12 mouse cellular contexts compared by ENCODE assay signal in the genomic region with DNA sequence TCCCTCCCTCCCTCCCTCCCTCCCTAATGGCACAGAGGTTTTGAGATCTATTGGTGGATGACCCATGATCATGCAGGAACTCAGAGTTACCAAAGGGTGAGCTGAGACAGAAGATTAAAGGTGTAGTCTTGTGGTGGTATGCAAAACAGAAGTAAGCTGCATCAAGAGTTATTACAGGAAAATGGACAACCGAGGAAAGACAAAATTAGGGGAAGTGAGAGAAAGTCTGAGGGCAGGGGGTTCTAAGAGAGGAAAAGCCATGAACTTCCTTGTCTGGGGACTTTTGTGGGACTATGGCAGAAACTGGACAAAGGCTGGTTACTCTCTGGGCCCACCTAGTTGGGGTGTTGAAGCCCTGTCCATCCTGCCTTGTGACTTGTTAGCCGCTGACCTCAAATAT. TPM values are rescaled to one million over a fixed set of nuclear protein-coding genes. Genes with fewer than 3 reads are reported as not detected.
"Had no signal": no experiment of that assay in that cellular context is flagged by ENCODE, and none has a peak within 500 bp of the region (broad histone marks: within the 10 kb centered on the region; RNA-seq: fewer than 3 reads in every experiment).

No protein-coding gene starts in this region.

RNA-seq across cellular contexts. Expression of a gene that starts 11.0 kb away (rescaled TPM):
- total RNA-seq: forebrain, postnatal 0 days; gastrocnemius, postnatal 10 days; heart, adult 18-20 months; heart, adult 8-10 months had no signal

RNA-seq across cellular contexts. Expression of a gene that starts 24.5 kb away (rescaled TPM):
- total RNA-seq: forebrain, postnatal 0 days; gastrocnemius, adult 18-20 months; gastrocnemius, adult 2 months; gastrocnemius, adult 8-10 months; gastrocnemius, postnatal 10 days; gastrocnemius, postnatal 14 days; gastrocnemius, postnatal 25 days; gastrocnemius, postnatal 36 days; gastrocnemius, postnatal 4 days; heart, adult 18-20 months; heart, adult 2 months; heart, adult 8-10 months had no signal

RNA-seq across cellular contexts. Expression of a gene that starts 43.8 kb away (rescaled TPM):
- total RNA-seq: forebrain, postnatal 0 days; gastrocnemius, adult 18-20 months; gastrocnemius, adult 8-10 months; gastrocnemius, postnatal 10 days; gastrocnemius, postnatal 14 days; gastrocnemius, postnatal 25 days; gastrocnemius, postnatal 36 days; gastrocnemius, postnatal 4 days; heart, adult 18-20 months; heart, adult 2 months; heart, adult 8-10 months had no signal
